Mouse (Mus musculus) frontal cortex, postnatal 10 days (tissue): ENCODE data around the gene Golt1a.

Experiments used
- DNase-seq, 2 experiments: peaks; one replicate each; pipeline ENCODE4 v3.0.0; 2022; ENCODE audit warnings: low spot score in 2 of 2, mixed read lengths in 1 of 2

Golt1a gene

DNA sequence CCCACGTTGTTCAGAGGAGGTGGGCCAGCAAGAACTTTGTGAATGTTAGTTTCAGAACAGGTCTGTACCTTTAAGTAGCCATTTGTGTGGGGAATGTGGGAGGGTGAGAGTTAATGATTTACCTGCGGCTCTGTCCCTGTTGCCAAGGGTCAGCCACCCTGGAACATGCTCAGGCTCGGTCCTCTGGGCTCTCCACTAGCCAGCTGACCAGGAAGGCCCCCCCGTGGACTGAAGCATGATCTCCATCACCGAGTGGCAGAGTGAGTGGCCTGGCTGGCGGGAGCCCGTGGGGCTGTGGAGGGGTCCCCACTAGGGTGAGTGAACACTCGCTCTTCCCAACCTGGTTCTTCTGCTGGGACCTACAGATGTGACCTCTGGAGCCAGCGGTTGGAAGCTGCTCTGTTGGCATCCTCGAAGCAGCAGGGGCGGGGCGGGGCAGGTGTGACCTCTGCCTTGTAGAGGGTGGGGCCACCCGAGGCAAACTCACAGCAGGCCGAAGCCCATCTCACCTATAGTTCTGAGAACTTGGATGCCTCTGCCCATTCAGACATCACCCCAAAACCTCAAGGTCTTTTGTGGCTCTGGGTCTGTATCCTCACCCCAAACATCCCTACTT, at the start of gene Golt1a:
TSS of gene Golt1a (plus strand) at position 149 of the 616 bp plus-strand sequence.
- DNase-seq = no peak

DNA sequence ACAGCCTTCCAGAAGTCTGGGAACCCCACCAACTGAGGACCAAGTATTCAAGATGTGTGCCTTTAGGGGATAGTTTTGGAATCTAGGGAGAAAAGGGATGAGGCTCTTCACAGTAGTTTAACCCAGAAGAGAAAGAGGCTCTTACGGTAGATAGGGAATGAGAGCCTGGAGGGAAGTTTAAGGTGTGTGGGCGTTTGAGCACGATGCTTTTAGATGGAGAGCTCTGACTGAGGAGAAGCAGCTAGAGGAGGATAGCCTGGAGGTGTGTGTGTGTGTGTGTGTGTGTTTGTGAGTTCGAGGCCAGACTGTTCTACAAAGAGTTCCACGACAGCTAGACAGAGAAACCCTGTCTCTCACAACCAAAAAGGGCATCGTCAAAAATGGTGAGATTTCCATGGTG, 47.0 kb upstream of the Golt1a start:
- no peak for DNase-seq

DNA sequence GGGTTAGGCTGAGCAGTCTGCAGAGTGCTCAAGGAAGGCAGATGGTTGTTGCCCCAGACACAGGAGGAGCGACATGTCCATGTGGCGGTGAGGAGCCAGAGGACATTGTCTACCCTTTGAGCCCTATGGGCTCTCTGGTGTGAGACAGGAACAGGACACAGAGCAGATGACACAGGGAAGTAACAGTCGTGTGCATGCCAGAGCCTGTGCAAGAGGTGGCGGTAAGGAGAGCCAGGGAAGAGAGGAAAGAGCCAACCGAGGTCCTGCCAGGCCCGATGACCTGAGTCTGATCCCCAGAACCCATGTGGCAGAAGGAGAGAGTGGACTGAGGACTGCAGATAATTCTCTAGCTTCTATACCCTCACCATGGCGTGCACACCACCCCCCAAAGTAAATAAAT, 46.5 kb upstream of the Golt1a start:
- DNase-seq = no peak

DNA sequence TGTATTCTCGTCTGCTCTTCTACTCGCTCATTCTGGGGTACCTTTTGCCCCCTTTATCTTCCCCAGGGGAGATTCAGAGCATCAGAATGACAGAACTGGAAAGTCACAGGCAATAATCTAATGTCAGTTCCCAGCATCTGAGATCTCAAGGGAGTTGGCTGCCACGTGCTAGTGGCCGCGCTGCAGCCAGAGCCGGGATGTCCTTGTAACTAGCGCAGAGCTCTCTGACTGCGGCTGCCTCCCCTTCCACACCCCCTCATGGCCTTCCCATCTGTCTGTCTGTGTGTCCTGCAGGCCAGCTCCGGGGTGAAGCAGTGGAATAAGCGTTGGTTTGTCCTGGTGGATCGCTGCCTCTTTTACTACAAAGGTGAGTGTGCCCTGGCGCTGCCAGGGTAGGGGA, 45.2 kb upstream of the Golt1a start:
- no peak for DNase-seq

DNA sequence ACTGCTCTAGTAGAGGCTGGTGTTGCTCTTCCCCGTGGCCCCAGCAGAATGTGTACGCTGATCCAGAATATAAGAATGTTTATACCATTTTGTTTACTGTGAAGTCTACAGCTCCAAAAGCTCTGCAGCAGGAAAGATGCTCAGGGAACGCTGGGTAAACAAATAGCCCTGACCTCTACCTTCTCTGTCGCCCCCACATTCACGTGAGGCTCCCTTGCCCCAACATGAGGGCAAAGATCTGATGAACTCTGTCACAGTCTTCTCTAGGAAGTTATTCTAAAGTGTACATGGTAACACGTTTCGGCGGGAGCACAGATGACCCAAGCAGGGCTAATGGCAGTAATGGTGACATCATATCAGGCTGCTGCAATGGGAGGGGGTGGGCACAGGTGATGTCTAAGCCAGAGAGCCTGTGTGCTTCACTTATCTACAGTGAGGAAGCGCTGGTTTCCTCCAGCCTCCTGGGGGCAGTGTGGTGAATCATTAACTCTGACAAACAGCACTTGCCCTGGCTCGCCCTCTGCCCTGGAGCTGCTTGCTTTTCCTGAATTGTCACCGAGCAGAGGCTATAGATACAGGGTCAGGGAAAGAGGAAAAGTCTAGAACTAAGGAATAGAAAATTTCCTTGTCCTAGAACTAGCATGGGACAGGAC, 44.4 kb upstream of the Golt1a start:
- no peak for DNase-seq

DNA sequence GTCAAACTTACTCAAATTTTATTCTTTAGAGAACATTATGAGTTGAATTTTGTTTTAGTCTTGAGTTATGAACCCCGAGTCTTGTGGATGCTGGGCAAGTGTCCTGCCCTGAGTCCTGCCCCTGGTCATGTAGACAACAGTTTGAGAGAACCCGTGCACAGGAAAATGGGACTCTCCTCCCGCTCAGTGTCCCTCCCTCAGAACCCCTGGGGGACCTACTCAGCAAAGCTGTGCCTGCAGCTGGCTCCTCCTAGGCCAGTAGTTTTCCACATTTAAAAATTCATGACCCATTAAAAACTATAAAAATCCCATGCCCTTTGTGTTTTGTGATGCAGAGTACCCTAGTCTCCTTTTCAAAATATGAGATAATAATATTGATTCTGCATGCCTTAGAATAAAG, 42.5 kb upstream of the Golt1a start:
- no peak for DNase-seq

DNA sequence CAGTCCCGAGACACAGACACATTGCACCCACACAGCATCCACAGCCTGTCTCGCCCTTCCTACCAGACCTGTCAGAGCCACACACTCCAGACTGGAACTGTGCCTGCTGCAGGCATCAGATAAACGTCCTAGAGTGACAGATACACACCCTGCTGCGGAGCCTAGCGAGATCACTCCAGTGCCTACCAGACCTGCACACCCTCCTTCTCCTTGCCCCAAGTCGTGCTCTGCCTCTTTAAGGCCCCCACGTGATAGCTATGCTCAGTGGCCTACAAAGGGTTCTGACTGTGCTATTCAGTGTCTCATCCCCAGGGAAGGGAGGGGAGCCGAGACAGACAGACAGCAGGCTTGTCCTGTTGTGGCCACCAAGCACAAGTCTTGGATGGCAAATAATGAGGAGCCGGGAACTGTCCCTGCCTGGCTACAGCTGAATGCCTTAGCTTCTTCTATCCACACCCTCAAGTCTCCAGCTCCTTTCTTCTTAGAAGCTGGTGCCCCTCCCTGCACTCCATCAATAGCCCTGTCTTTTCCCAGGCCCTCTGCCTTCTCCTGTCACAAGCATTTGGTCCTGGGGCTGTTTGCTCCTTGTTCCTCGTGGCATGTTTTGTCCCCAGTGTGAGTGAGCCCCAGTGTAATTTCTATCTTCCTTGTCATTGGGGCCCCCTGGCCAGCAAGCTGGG, 41.6 kb upstream of the Golt1a start:
- DNase-seq = peak in 1 of 2 experiments; percentile 36

DNA sequence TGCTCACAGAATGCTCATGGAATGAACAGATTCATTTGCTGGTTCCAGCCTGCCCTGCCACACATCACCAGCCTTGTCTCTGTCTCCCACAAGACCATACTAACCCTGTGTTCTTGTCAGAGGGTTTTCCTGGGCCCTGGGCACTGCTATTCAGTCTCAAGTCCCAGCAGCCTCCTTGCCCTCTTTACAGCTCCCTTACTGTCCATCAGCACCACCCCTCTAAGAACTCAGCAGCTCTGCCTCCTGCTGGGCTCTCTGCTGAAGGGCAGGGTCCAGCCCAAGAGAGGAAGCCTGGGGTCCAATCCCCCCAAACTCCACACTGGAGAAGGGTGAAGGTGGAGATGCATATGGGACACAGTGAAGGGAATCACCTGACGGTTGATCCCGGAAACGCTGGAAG, 41.1 kb upstream of the Golt1a start:
- DNase-seq = no peak

DNA sequence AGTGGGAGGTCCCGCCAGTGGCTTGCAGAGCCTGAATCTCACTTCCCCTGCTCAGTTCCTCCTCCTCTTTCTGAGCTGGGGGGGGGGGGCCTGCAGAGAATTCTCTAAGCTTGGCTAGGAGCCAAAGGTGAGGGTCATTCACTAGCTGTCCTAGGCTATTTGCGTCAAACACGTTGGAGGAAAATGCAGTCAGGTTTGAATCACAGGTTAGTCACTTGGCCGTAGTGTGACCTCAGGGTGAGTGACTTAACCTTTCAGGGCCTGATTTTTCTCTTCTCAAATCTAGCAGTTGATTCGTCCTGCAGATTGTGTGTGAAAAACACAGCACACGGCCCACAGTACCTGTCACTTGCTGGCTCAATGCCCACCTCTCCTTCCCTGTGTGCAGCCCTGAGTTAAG, 39.3 kb upstream of the Golt1a start:
- no peak for DNase-seq

DNA sequence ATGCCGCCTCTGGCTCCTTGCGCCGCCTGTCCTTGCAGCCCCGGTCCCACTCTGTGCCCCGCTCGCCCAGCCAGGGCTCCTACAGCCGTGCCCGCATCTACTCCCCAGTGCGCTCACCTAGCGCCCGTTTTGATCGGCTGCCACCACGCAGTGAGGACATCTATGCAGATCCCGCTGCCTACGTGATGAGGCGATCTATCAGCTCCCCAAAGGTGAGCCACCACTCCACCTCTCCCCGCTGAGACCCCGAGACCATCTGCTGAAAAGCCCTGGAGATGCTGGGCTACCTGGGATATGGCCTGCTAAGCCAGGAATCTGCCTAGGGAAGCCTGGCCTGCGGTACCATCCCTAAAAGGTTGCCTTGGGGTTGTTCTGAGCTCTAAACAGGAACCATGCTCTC, 35.4 kb upstream of the Golt1a start:
- DNase-seq = no peak

DNA sequence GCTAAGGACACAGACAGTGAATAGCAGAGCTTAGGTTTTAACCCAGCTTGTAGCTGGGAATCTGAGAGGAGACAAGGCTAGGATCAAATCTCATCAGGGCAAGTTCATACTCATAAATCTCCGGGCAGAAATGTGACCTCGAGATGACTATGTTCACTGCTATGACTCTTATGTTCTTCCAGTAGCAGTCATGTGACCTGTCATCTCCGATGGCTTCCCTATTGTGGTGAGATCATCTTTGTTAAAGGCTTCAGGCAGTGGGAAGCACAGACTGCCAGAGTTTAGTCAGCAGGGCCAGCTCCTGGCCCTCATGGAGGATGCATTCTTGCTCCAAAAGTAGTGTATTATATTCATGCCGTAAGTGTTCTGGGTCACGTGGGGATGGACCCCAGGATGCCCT, 32.6 kb upstream of the Golt1a start:
- no peak for DNase-seq

DNA sequence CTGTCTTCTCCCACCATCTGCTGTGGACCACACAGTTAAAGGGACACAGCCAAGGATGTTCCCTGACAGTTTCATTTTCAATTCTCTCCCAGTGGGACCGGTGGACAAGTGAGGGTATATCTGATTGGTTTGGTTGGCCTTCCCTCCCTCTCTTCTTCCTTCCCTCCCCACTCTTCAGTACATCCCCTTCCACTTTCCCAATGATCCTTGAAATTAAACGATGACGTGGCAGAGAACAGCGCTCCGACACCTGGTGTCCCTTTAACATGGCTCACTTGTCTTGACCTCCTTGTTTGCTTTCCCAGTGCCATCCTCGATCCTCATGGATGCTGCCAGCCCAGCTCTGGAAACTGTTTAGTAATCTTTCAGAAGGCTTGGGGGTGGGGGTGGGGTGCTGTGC, 31.1 kb upstream of the Golt1a start:
- DNase-seq = no peak

DNA sequence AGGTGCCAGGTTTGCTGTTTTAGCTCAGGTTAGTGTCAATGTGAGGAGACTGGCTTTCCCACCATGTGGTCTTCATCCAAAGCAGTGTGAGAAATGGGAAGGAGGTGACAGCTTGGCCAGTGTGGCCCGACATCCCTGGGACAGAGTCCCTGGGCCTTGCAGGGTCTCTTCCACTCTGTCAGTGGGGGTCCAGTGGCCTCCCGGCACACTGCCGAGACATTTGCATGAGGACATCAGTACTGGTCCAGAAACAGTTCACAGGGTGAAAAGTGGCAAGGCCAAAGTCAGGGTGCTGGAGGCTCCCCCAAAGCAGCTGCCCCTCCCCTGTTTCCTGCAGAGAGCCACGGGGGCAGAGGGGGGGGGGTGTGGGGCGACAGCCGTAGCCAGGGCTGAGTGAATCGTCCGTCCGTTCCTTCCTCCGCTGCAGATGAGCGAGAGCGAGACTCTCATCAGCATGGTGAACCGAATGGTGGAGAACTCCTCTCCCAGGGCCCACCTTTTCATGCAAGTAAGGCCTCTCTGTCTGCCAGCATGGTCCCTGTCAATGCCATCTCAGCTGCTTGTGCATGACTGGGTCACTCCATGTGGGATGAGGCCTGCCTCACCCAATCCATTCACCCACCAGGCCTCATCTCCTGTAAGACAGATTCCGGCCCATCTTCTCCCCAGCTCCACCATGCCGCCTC, 30.5 kb upstream of the Golt1a start:
- DNase-seq = no peak

DNA sequence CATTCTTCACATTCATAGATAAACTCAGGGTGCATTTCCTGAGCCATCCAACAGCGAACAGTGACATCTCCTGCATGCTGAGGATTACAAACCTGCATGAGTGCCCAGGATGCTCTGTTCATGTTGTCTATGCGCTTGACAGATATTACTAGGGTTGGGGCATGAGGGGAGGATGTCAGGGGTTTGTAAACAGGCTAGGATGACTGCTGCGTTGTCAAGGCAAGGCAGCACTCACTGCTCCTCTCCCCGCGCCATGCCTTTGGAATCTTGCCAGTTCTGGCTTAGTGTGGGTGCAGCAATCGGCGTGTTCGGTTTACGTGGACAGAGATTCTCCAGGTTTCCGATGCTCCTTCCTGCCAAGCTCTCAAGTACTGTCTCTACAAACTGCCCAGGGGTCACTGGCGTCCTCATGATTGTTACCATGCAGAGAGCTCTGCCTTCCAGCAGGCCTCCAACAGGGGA, 29.9 kb upstream of the Golt1a start:
- DNase-seq = no peak

DNA sequence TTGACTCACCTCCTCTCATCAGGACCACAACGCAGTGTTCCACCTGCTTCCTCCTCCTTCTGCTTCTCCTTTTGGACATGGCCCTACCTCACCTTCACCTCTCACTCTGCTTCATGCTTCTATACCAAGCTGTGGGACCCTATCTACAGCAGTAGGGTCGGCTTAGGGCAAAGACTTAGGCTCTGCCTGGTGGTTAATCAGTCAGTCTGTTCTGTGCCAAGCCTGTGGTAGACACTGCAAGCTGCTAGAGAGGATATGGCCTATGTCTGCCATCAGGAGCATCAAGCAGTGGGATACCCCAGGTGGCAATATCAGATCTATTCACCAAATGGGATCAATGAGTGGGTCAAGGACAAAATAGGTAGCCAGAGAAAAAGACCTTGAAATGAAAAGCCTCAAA, 29.1 kb upstream of the Golt1a start:
- no peak for DNase-seq

DNA sequence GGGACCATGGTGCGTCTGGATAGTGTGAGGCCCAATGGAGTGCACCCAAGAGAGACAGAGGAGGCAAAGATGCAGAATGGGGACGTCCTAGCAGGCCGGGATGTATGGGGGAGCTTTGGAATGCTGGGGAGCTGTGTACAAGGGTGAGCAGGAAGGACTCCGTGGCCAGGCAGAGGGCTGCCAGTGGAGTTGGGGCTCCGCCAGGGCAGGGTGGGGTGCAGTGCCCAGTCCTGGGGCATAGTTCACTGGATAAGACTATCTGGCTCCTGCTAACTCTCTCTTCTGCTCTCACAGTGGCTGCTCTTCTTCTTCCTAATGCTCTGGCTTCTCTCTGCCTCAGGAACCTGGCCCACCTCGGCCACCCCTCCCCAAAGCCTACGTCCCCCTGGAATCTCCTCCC, 23.7 kb upstream of the Golt1a start:
- DNase-seq = no peak

DNA sequence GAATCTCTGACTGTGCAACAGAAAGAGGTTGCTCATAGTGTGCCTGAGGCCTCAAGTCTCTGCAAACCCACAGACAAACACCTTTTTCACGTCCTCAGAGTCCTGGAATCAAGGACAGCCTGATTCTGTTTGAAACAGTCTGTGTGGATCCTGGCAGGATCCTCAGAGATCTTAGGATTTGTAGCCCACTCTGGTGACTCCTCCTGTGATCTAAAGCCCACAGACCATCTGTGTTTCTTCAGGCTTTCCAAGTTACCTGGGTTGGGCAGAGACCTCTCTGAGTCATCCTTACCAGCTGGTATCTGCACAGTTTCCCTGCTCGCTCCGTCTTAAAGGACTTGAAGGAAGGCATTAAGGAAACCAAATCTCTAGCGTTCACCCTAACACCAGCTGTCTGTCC, 22.5 kb upstream of the Golt1a start:
- DNase-seq = no peak

DNA sequence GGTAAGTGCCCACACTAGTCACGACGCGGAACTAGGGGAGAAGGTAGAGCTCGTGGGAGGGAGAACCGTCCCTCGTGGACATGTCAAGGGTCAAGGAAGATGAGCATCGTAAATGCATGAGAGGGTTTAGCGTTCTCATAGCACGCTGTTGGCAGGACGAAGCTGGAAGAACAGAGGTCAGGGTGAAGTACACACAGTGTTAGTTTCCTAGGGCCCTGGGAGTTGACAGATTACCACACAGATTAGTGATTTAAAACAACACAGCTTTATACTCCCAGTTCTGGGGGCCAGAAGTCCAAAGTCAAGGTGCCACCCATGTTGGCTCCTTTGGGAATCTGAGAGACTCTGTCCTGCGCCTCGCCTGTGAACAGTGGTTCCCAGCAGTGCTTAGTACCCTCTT, 21.7 kb upstream of the Golt1a start:
- no peak for DNase-seq

DNA sequence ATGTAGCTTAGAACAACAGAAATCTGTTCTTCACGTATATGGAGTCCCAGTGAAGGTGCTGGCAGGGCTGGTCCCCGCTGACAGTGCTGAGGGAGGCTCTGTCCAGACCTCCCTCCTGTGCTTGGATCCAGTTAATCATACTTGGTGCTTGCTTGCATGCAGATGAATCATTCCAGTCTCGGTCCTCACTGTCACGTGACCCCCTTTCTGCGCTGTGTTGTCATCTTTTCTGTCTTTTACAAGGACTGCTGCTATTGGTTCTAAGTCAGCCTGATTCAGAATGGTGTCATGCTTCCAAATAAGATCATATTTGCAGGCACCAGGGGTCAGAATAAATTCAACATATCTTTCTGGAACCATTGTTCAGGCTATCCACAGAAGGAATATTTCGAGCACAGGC, 17.7 kb upstream of the Golt1a start:
- no peak for DNase-seq

DNA sequence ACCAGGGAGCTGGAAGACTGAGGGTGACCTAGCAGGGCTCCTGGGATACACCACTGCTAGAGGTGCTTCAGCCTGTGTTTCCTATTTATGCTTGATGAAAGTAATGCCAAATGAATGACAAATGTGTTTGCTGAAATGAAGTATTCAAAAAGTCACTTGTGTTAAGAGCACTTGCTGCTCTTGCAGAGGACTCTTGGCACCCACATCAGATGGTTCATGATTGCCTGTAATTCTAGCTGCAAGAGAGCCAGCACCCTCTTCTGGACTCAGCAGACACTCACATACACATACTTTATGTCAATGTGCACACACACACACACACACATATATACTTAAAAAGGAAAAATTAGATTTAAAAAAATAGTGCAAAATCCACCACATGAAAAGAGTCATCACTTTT, 17.0 kb upstream of the Golt1a start:
- DNase-seq = no peak

DNA sequence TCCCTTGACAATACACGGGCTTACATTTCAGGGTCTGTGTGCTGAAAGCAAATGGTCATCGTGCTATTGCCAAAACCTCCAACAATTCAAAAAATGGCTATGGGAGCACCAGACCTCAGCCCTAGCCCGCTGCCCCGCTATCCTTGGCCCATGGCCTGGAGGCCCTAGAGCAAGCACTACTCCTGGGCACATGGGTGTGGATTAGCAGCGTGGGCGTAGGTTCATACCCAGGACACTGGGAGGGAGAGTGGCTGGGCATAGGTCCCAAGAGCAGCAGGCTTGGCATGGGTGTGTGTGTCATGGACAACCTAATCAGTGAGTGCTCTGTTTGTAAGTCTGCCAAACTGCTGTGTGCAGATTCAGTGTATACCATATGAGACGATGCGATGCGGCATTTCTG, 13.2 kb upstream of the Golt1a start:
- DNase-seq = no peak

DNA sequence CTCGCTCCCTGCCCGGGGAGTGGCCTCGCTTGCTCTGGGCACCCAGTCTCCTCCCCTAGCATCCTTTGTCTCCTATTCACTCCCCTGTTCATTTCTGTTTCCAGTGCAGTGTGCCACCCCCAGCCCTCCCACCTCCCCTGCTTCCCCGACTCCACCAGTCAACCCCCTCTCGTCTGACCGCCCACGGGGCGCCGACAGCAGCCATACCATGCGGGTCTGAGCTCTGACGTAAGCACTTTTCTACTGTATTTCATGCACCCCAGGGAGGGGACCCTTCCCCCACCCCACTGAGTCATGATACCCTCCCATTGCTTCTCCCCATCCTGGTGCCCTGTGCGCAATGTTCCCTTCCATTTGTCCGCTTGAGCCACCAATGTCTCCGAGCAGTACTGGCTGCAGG, 10.8 kb upstream of the Golt1a start:
- DNase-seq = no peak

DNA sequence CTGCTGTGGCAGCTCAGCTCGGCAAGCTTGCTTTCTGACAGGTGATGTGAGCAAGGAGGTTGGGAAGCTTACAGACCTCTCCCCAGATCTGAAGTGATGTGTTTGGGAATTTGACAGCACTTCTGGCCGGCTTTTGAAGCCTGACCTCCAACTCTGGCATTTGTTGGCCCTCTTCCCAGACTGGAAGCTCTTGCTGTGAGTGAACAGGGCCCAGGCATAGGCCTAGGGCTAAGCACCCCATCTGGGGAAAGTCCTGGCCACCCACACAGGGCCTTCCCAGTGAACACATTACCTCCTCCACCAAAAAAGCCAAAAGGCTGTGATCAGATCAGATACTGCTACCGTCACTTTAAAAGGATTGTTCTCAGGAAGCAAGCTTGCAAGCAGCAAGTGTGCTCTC, 7.1 kb upstream of the Golt1a start:
- DNase-seq = no peak
